ENCODE assay signal across 10 mouse cellular contexts in genomic region chr12:5274519-5274944, GRCm38 (mm10).
DNase-seq lines count a peak whose midpoint lies in the region; ATAC-seq lines count a peak whose summit lies in the region.
"Had no signal": no experiment of that assay in that cellular context is flagged by ENCODE, and none has a peak within 500 bp of the region (broad histone marks: within the 10 kb centered on the region; RNA-seq: fewer than 3 reads in every experiment).

No protein-coding gene starts in this region.

- H3K4me3 ChIP-seq in limb, embryonic 11.5 days (ENCODE audit: low read depth, low read length) = no peak overlapping the region

- H3K27me3 ChIP-seq in limb, embryonic 11.5 days (ENCODE audit: control insufficient read depth, insufficient read depth, low read length) = no peaks in the 10 kb centered on the region

- H3K4me1 ChIP-seq in limb, embryonic 11.5 days (ENCODE audit: control insufficient read depth, insufficient read depth, low read length) = peaks cover 14% of the 10 kb centered on the region

- H3K9ac ChIP-seq in limb, embryonic 11.5 days (ENCODE audit: low read length) = no peak overlapping the region

- peak; percentile 17 for ATAC-seq in frontal cortex, adult (ENCODE audit: low TSS enrichment)
- peak; percentile 73; the same call in 1 of the 2 replicates for ATAC-seq in limb, embryonic 11.5 days (ENCODE audit: insufficient number of reproducible peaks, low FRiP score, low TSS enrichment, low read depth)
- no peak for ATAC-seq in erythroid progenitor cell, adult 5-6 weeks (replicated peaks; ENCODE audit: low FRiP score, poor library complexity, severe bottlenecking)

- no peaks in the 10 kb centered on the region for H3K36me3 ChIP-seq in limb, embryonic 11.5 days (ENCODE audit: control insufficient read depth, insufficient read depth, low read length)

- H3K9me3 ChIP-seq in limb, embryonic 11.5 days (ENCODE audit: control insufficient read depth, low read length) = no peaks in the 10 kb centered on the region

- H3K27ac ChIP-seq in limb, embryonic 11.5 days (replicated peaks; ENCODE audit: low read depth, low read length) = no peak overlapping the region
- H3K27ac ChIP-seq: kidney, postnatal 0 days had no signal

- 0 out of 2 replicates have a peak overlapping the region, but pooled peaks have one; percentile 4 for H3K4me2 ChIP-seq in limb, embryonic 11.5 days (ENCODE audit: low read depth, severe bottlenecking)

- 43% methylated on average over 8 of the region's 8 CpGs for WGBS in limb, embryonic 11.5 days

- no peak for DNase-seq in frontal cortex, postnatal 10 days (ENCODE audit: low spot score in 2 of 2)
- DNase-seq in right cerebral cortex, postnatal 10 days (ENCODE audit: low spot score in 2 of 2) = peak; percentile 51 to 75
- no peak for DNase-seq in right cerebral cortex, postnatal 14 days
- peak; percentile 64 for DNase-seq in limb, embryonic 11.5 days (ENCODE audit: low spot score)
- DNase-seq in ovary, postnatal 10 days (ENCODE audit: low spot score) = no peak
- DNase-seq in heart, postnatal 14 days = no peak
- DNase-seq: cerebellum, adult 2 months had no signal

- intact Hi-C loops in heart, postnatal 14 days (cut with DNase I) = no loop called here

Comparison
In these comparisons a context has a peak if more than half of its experiments do, and no peak if none do; other contexts are left out.
1. DNase-seq: peak in right cerebral cortex, postnatal 10 days (2 of 2) and limb, embryonic 11.5 days (single experiment); none in frontal cortex, postnatal 10 days (0 of 2), right cerebral cortex, postnatal 14 days (single experiment), ovary, postnatal 10 days (single experiment) and heart, postnatal 14 days (0 of 2).